Mouse (Mus musculus) cerebellum, adult 2 months (tissue): Measurements from ENCODE around the gene Lce1c.

Experiments
- CTCF ChIP-seq: fragments of 200-500 bp; IDR thresholded peaks from 2 replicates; pipeline ENCODE4 v1.5.1; 2011; ENCODE audit warnings: low read depth, mild to moderate bottlenecking, control low read depth, low read length, moderate library complexity, borderline replicate concordance; ENCODE audit not compliant: insufficient read depth
- POLR2A ChIP-seq: fragments of 200-500 bp; IDR thresholded peaks from 2 replicates; pipeline ENCODE4 v1.6.1; 2011; ENCODE audit warnings: low read length, control low read depth, borderline replicate concordance; ENCODE audit not compliant: insufficient read depth

DNA sequence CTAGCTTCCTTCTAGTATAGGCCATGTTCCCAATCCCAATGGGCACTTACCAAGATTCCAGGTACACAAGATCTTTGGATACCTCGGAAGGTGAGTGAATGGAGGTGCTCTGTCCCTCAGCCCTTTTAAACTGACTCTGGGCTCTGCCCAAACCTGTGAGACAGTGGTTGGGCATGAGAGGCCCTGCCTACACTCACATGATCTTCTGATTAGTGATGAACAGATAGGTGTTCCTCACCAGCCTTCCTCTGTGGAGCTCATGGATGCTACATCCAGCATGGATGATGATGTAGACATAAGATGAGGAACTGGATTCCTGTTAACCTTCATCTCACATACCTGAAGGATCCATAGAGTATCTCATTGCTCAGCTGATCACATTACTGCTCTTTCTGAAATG, 30.8 kb upstream of the Lce1c start, which contains the start of gene Lce1a1:
- TF ChIP-seq POLR2A (no peak), CTCF (no peak)
